Mouse (Mus musculus): ENCODE measurements around the gene Gm28510. TPM values are rescaled to one million over a fixed set of nuclear protein-coding genes. Genes with fewer than 3 reads are reported as not detected.
"Not testable (repeated sequence)": the region's sequence is repeated elsewhere in the genome, so short reads cannot be mapped to it uniquely, and the experiment has no call there.

Gm28510 gene
- polyA plus RNA-seq (2016; fragmentation: Nextera tagmentation; extraction: Ambion mirVana): not detected in 2 replicates

GRCm38 (mm10) chrY:10412437-10412836, at the start of gene Gm28510:
Gm28510 (plus strand) TSS chrY:10412737.
- not testable (repeated sequence) for H3K27me3 ChIP-seq (replicated peaks; ENCODE audit: low read depth, poor library complexity, severe bottlenecking); H3K27ac ChIP-seq (replicated peaks); H3K9me3 ChIP-seq; DNase-seq (ENCODE audit: low spot score); H3K4me1 ChIP-seq; H3K4me3 ChIP-seq; H3K36me3 ChIP-seq (replicated peaks)
- no CpG with 5 or more reads among the region's 6 CpGs for WGBS

Other genes starting within 250 kb of the Gm28510 start
- gene Gm20834, start 88.1 kb upstream of the Gm28510 start, polyA plus RNA-seq (2016; fragmentation: Nextera tagmentation; extraction: Ambion mirVana): not detected in 2 replicates
- gene Gm20737, start 123.3 kb downstream of the Gm28510 start, polyA plus RNA-seq (2016; fragmentation: Nextera tagmentation; extraction: Ambion mirVana): not detected in 2 replicates
- gene Gm21775, start 140.7 kb downstream of the Gm28510 start, polyA plus RNA-seq (2016; fragmentation: Nextera tagmentation; extraction: Ambion mirVana): not detected in 2 replicates
- not detected in 2 replicates for gene Gm21900, start 203.6 kb downstream of the Gm28510 start, polyA plus RNA-seq (2016; fragmentation: Nextera tagmentation; extraction: Ambion mirVana)